In genomic region chr5:60335361-60335760, GRCm38 (mm10) we compare ENCODE assay signal across 24 mouse cellular contexts.
DNase-seq lines count a peak whose midpoint lies in the region; ATAC-seq and TF ChIP-seq lines count a peak whose summit lies in the region.
"Had no signal": no experiment of that assay in that cellular context is flagged by ENCODE, and none has a peak within 500 bp of the region (broad histone marks: within the 10 kb centered on the region; RNA-seq: fewer than 3 reads in every experiment).

No protein-coding gene starts in this region.

- no peak for TF ChIP-seq POLR2A in brain, embryonic 14.5 days (IDR thresholded peaks at IDR 0.05; ENCODE audit: borderline replicate concordance, extremely low read depth, insufficient read depth, insufficient read length, poor library complexity, severe bottlenecking)

- no peak overlapping the region for H3K27ac ChIP-seq in forebrain, embryonic 14.5 days (ENCODE audit: low read depth, low read length)
- no peak overlapping the region for H3K27ac ChIP-seq in forebrain, embryonic 10.5 days
- no peak overlapping the region for H3K27ac ChIP-seq in hindbrain, embryonic 10.5 days
- H3K27ac ChIP-seq: embryonic facial prominence, embryonic 10.5 days; embryonic facial prominence, embryonic 13.5 days; heart, adult 2 months; heart, embryonic 10.5 days; heart, embryonic 13.5 days; hindbrain, embryonic 12.5 days; hindbrain, embryonic 15.5 days had no signal

- H3K4me2 ChIP-seq in forebrain, embryonic 14.5 days (ENCODE audit: low read length), result no peak overlapping the region
- H3K4me2 ChIP-seq: embryonic facial prominence, embryonic 13.5 days; heart, embryonic 13.5 days; hindbrain, embryonic 12.5 days; hindbrain, embryonic 15.5 days had no signal

- H3K4me1 ChIP-seq in forebrain, embryonic 14.5 days (ENCODE audit: control insufficient read depth, insufficient read depth, low read length), result no peaks in the 10 kb centered on the region
- no peaks in the 10 kb centered on the region for H3K4me1 ChIP-seq in forebrain, embryonic 10.5 days
- no peaks in the 10 kb centered on the region for H3K4me1 ChIP-seq in hindbrain, embryonic 10.5 days (replicated peaks)
- H3K4me1 ChIP-seq: embryonic facial prominence, embryonic 10.5 days; embryonic facial prominence, embryonic 13.5 days; heart, embryonic 10.5 days; heart, embryonic 13.5 days; hindbrain, embryonic 12.5 days; hindbrain, embryonic 15.5 days had no signal

- no peaks in the 10 kb centered on the region for H3K27me3 ChIP-seq in forebrain, embryonic 14.5 days (replicated peaks; ENCODE audit: control insufficient read depth, insufficient read depth, low read length)
- no peaks in the 10 kb centered on the region for H3K27me3 ChIP-seq in forebrain, embryonic 10.5 days (ENCODE audit: poor library complexity, severe bottlenecking)
- H3K27me3 ChIP-seq in hindbrain, embryonic 10.5 days (ENCODE audit: insufficient read depth, poor library complexity, severe bottlenecking), result no peaks in the 10 kb centered on the region
- H3K27me3 ChIP-seq: embryonic facial prominence, embryonic 13.5 days; heart, embryonic 13.5 days; hindbrain, embryonic 12.5 days; hindbrain, embryonic 15.5 days had no signal

- no peak overlapping the region for H3K4me3 ChIP-seq in forebrain, embryonic 14.5 days (ENCODE audit: low read depth, low read length)
- H3K4me3 ChIP-seq in forebrain, embryonic 10.5 days, result no peak overlapping the region
- no peak overlapping the region for H3K4me3 ChIP-seq in hindbrain, embryonic 10.5 days
- H3K4me3 ChIP-seq: embryonic facial prominence, embryonic 10.5 days; embryonic facial prominence, embryonic 13.5 days; erythroblast, embryonic 14.5 days; heart, adult 2 months; heart, embryonic 10.5 days; heart, embryonic 13.5 days; hindbrain, embryonic 12.5 days; hindbrain, embryonic 15.5 days had no signal

- no peaks in the 10 kb centered on the region for H3K9me3 ChIP-seq in forebrain, embryonic 14.5 days (replicated peaks; ENCODE audit: control insufficient read depth, low read length)
- no peaks in the 10 kb centered on the region for H3K9me3 ChIP-seq in forebrain, embryonic 10.5 days
- no peaks in the 10 kb centered on the region for H3K9me3 ChIP-seq in hindbrain, embryonic 10.5 days
- H3K9me3 ChIP-seq: embryonic facial prominence, embryonic 10.5 days; embryonic facial prominence, embryonic 13.5 days; heart, embryonic 10.5 days; heart, embryonic 13.5 days; hindbrain, embryonic 12.5 days; hindbrain, embryonic 15.5 days had no signal

- H3K9ac ChIP-seq in forebrain, embryonic 14.5 days (ENCODE audit: low read length), result no peak overlapping the region
- H3K9ac ChIP-seq: embryonic facial prominence, embryonic 13.5 days; heart, embryonic 13.5 days; hindbrain, embryonic 12.5 days; hindbrain, embryonic 15.5 days had no signal

- DNase-seq in embryo, embryonic 11 days, result peak; percentile 0
- no peak for DNase-seq in embryo, embryonic 9.5 days (ENCODE audit: extremely low spot score)
- peak; percentile 43 for DNase-seq in forebrain, embryonic 14.5 days (ENCODE audit: low spot score)
- no peak for DNase-seq in forebrain, embryonic 10.5 days (ENCODE audit: extremely low spot score, low spot score)
- DNase-seq in brain, embryonic 14.5 days (ENCODE audit: low read depth), result peak; percentile 61
- DNase-seq in hindbrain, embryonic 10.5 days (ENCODE audit: low spot score), result no peak
- no peak for DNase-seq in kidney, postnatal 4 days
- DNase-seq: adrenal gland, postnatal 10 days; cerebellum, adult 18-20 months; cerebellum, adult 9-10 months; cerebellum, postnatal 14 days; gastrocnemius, postnatal 25 days; heart, adult 2 months; heart, postnatal 14 days; heart, postnatal 4 days; kidney, adult 2 months had no signal

- TF ChIP-seq CTCF in brain, embryonic 14.5 days (IDR thresholded peaks at IDR 0.05; ENCODE audit: borderline replicate concordance, extremely low read depth, insufficient read depth, insufficient read length), result no peak

- ATAC-seq in forebrain, embryonic 14.5 days, result peak; percentile 62; the same call in 1 of the 2 replicates
- ATAC-seq: intestine, postnatal 0 days had no signal

- H3K36me3 ChIP-seq in forebrain, embryonic 14.5 days (ENCODE audit: control insufficient read depth, insufficient read depth, low read length), result no peaks in the 10 kb centered on the region
- no peaks in the 10 kb centered on the region for H3K36me3 ChIP-seq in forebrain, embryonic 10.5 days (replicated peaks)
- no peaks in the 10 kb centered on the region for H3K36me3 ChIP-seq in hindbrain, embryonic 10.5 days
- H3K36me3 ChIP-seq: embryonic facial prominence, embryonic 10.5 days; embryonic facial prominence, embryonic 13.5 days; heart, embryonic 10.5 days; heart, embryonic 13.5 days; hindbrain, embryonic 12.5 days; hindbrain, embryonic 15.5 days had no signal

Comparison
In these comparisons a context has a peak if more than half of its experiments do, and no peak if none do; other contexts are left out.
1. DNase-seq: peak in embryo, embryonic 11 days (single experiment), forebrain, embryonic 14.5 days (single experiment) and brain, embryonic 14.5 days (single experiment); none in embryo, embryonic 9.5 days (single experiment), forebrain, embryonic 10.5 days (single experiment), hindbrain, embryonic 10.5 days (single experiment) and kidney, postnatal 4 days (0 of 2).